Mouse (Mus musculus) thymus, adult 2 months (tissue): ENCODE measurements around the gene Per1. TPM values are rescaled to one million over a fixed set of nuclear protein-coding genes. Genes with fewer than 3 reads are reported as not detected.

Source experiments
- DNase-seq: peaks from one replicate; pipeline ENCODE4 v3.0.0; 2021
- H3K27ac ChIP-seq: fragments of 200-500 bp; 2 replicates; pipeline ENCODE4 v1.5.1; 2012; ENCODE audit warnings: low read length, control low read depth; ENCODE audit not compliant: control insufficient read depth, insufficient read depth
- H3K27me3 ChIP-seq: fragments of 200-500 bp; 2 replicates; pipeline ENCODE4 v1.6.1; 2012; ENCODE audit warnings: mild to moderate bottlenecking, low read length, moderate library complexity, mixed read lengths; ENCODE audit not compliant: control insufficient read depth, insufficient read depth
- H3K36me3 ChIP-seq: fragments of 200-500 bp; 2 replicates; pipeline ENCODE4 v1.6.1; 2012; ENCODE audit warnings: mild to moderate bottlenecking, low read length, moderate library complexity; ENCODE audit not compliant: control insufficient read depth, insufficient read depth
- H3K4me1 ChIP-seq: fragments of 200-500 bp; replicated peaks from 2 replicates; pipeline ENCODE4 v1.6.1; 2012; ENCODE audit warnings: low read length; ENCODE audit not compliant: control insufficient read depth, insufficient read depth
- H3K4me3 ChIP-seq: fragments of 200-500 bp; 2 replicates; pipeline ENCODE4 v1.5.1; 2012; ENCODE audit warnings: mild to moderate bottlenecking, low read length, control low read depth, moderate library complexity; ENCODE audit not compliant: control insufficient read depth, insufficient read depth
- CTCF ChIP-seq: fragments of 200-500 bp; IDR thresholded peaks from 2 replicates; pipeline ENCODE4 v1.5.1; 2012; ENCODE audit warnings: mild to moderate bottlenecking, control low read depth, low read length, moderate library complexity, borderline replicate concordance; ENCODE audit not compliant: control insufficient read depth, poor library complexity, insufficient read depth; ENCODE audit errors: extremely low read depth
- POLR2A ChIP-seq: fragments of 200-500 bp; IDR thresholded peaks from 2 replicates; pipeline ENCODE4 v1.6.1; 2012; ENCODE audit warnings: mild to moderate bottlenecking, low read length, control low read depth, moderate library complexity; ENCODE audit not compliant: control insufficient read depth, poor library complexity, insufficient read depth; ENCODE audit errors: extremely low read depth
- WGBS: fragments of 180-500 bp; shearing (Covaris S2); methylation state at CpG from one replicate; pipeline ENCODE4 v1.1.7; 2018; 5-methylcytosine and 5-hydroxymethylcytosine counted together
- polyA plus RNA-seq: library from polyadenylated mRNA; depleted of rRNA; stranded (reverse); fragments of >200 nt; gene quantifications from 2 replicates; pipeline ENCODE4 v1.2.3, GENCODE M21; 2012

Per1 gene
- polyA plus RNA-seq, 1 experiment: 28.0 TPM

DNA sequence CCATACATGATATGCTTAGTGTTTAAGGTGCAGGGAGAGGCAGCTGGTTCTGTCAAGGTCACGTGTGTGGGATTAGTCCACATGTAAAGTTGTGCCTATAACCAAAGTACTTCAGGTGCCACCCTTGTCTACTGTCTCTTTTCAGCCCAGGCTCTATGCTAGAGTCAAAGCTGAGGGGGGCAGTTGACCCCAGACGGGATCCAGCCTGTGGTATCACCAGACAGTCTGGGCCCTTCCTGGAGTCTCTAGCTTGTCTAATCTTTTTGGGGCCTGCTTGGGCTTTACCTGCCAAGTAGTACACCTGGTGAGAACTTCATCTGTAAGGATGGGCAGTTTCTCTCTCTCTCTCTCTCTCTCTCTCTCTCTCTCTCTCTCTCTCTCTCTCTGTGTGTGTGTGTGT is 7.4 kb upstream of the Per1 start:
- Histone ChIP-seq H3K27me3 (no peaks in the 10 kb centered on the region), H3K4me1 (peaks cover 14% of the 10 kb centered on the region), H3K27ac (no peak overlapping the region), H3K4me3 (no peak overlapping the region), H3K36me3 (peaks cover 5% of the 10 kb centered on the region)
- DNase-seq: no peak
- TF ChIP-seq CTCF (no peak), POLR2A (no peak)
- WGBS: 96% methylated on average over 2 of the region's 2 CpGs

DNA sequence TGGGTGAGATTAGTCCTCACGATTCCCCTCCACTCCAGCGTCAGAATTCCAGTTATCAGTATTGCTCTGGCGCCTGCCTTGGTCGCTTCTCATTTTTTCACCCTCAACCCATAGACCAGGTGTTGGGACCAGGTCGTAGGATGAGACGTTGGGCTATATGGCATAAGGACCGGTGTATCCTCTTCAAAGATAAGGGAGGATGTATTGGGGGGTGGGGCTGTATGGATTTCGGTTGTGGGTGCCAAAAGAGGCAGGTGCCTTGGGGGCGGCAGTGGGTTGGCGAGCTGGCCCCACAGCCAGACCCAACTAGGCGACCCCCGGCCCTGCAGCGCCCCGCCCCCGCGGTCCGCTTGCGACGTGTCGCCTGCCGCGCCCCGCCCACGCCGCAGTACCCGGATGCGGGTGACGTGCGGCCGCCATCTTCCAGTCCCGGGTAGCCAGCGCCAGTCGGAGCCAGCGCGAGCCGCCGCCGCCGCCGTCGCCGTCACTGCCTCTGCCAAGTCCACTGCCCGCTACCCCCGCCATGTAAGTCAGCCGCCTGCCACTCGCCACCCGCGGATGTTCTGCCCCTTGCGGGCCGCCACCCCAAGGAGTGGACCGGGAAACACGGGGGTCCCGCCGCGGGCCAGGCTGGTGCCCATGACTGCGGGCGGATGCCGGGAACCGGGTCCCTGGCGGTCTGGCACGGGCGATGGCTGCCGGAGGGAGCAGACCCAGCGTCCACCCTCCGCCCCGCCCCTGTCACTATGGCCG is 6.7 kb upstream of the Per1 start, which contains the start of gene Vamp2:
TSS of gene Vamp2 (plus strand) at position 388 of the 753 bp plus-strand sequence.
- peak; percentile 89 for DNase-seq
- TF ChIP-seq CTCF (0 out of 2 replicates have a peak, but pooled peaks have one; percentile 20), POLR2A (peak; percentile 85)
- Histone ChIP-seq H3K27ac (no peak within 1 kb of the TSS; the same call in none of the 2 replicates), H3K4me3 (peak within 1 kb of the TSS; percentile 95), H3K4me1 (peaks cover 14% of the 10 kb centered on the region), H3K27me3 (no peaks in the 10 kb centered on the region), H3K36me3 (peaks cover 5% of the 10 kb centered on the region)
- WGBS: 2% methylated on average over 66 of the region's 67 CpGs

DNA sequence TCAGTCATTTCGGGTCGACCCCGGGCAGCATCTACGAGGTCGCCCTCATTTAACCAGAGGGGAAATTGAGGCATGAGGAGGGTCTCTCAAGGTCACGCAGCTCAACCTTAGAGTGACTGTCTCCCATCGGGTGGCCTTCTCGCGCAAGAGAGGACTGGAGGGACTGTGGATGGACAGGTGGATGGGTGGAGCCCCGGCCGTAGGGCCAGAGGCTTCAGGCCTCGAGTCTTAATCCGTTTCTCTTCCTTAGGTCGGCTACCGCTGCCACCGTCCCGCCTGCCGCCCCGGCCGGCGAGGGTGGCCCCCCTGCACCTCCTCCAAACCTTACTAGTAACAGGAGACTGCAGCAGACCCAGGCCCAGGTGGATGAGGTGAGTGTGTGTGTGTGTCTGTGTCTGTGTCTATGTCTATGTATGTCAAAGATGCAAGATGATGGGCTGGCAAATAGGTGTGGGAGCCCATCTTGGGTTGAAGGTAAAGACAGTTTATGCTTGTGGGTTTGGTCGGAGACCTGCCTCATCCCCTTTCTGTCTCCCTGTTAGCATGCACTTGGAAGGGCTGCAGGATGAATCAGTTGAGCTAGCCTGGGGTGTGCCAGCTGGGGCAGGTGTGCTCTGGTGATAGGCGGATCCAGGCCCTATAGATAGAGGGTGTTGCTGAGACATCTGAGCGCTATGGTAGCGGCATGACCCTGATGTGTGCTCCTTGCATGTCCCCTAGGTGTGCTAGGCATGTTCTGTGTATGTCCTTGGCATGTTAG is 6.0 kb upstream of the Per1 start:
- DNase-seq: peak; percentile 38
- 10% methylated on average over 25 of the region's 25 CpGs for WGBS
- no peak overlapping the region; the same call in none of the 2 replicates for H3K27ac ChIP-seq
- no peaks in the 10 kb centered on the region for H3K27me3 ChIP-seq
- H3K4me1 ChIP-seq: peaks cover 14% of the 10 kb centered on the region
- TF ChIP-seq POLR2A (no peak), CTCF (no peak)
- peaks cover 5% of the 10 kb centered on the region for H3K36me3 ChIP-seq
- peak overlapping the region; percentile 95 for H3K4me3 ChIP-seq

DNA sequence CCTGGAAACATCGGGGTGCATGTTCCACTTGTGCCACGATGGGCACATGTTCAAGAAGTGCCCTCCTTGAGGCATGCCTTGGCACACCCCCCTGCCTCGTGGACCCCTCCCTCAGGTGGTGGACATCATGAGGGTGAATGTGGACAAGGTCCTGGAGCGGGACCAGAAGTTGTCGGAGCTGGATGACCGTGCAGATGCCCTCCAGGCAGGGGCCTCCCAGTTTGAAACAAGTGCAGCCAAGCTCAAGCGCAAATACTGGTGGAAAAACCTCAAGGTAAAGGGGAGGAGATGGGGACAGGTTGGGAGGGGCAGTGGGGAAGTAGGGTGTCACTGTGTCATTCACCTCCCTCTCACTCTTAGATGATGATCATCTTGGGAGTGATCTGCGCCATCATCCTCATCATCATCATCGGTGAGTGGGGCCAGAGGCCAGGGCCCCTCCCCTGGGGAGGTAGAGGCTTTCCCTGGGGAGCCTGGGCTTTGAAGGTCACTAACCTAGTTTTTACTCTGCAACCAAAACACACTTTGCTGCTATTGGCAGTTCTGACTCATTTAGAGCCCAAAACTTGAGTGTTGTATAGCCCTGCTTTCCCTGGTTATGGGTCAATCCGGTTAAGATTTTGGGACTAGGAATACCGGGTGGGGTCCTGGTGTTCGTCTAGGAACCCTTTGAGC is 5.3 kb upstream of the Per1 start:
- no peak for DNase-seq
- Histone ChIP-seq H3K36me3 (peaks cover 5% of the 10 kb centered on the region), H3K4me3 (peak overlapping the region; percentile 95), H3K27ac (no peak overlapping the region), H3K4me1 (peaks cover 16% of the 10 kb centered on the region), H3K27me3 (no peaks in the 10 kb centered on the region)
- TF ChIP-seq CTCF (no peak), POLR2A (no peak)
- WGBS: 93% methylated on average over 12 of the region's 12 CpGs

DNA sequence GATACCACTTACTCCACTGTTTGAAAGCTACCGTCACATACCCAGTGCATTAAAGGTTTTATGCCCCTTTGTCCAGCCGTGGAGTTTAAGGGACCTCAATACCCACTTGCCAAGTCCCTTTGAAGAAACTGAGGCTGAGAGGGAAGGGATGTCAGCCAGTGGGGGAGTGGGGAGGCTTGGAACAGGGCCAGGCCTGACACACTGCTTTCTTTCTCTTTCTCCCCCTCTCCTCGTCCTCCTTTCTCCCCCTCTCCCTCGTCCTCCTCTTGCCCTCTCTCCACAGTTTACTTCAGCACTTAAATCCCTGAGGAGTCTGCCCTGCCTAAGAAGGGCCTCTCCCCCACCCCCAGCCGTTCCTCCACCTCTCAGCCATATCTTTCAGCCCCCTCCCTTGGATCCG is 4.7 kb upstream of the Per1 start:
- Histone ChIP-seq H3K4me3 (no peak overlapping the region), H3K27me3 (no peaks in the 10 kb centered on the region), H3K4me1 (peaks cover 19% of the 10 kb centered on the region), H3K27ac (no peak overlapping the region), H3K36me3 (peaks cover 5% of the 10 kb centered on the region)
- DNase-seq: no peak
- 88% methylated on average over 6 of the region's 6 CpGs for WGBS
- no peak for TF ChIP-seq CTCF
- TF ChIP-seq POLR2A: no peak
